8 mouse cellular contexts compared by ENCODE assay signal in genomic region chr12:55155449-55155783, GRCm38 (mm10). TPM values are rescaled to one million over a fixed set of nuclear protein-coding genes. Genes with fewer than 3 reads are reported as not detected.
DNase-seq lines count a peak whose midpoint lies in the region; ATAC-seq and TF ChIP-seq lines count a peak whose summit lies in the region.
"Not testable (repeated sequence)": the region's sequence is repeated elsewhere in the genome, so short reads cannot be mapped to it uniquely, and the experiment has no call there.

No protein-coding gene starts in this region.

- not testable (repeated sequence) for H3K27ac ChIP-seq in brown adipose tissue, adult 24 weeks (replicated peaks; ENCODE audit: low read depth, low read length); forebrain, embryonic 14.5 days (ENCODE audit: low read depth, low read length); heart, embryonic 15.5 days; limb, embryonic 14.5 days (replicated peaks; ENCODE audit: low read depth, low read length); lung, embryonic 16.5 days (ENCODE audit: low read length); testis, adult 2 months (ENCODE audit: control insufficient read depth, insufficient read depth, low read depth, low read length)

- not testable (repeated sequence) for DNase-seq in forebrain, embryonic 14.5 days (ENCODE audit: low spot score); limb, embryonic 14.5 days (ENCODE audit: low spot score)

- not testable (repeated sequence) for TF ChIP-seq CTCF in testis, adult 2 months (IDR thresholded peaks at IDR 0.05; ENCODE audit: control insufficient read depth, insufficient read depth, insufficient replicate concordance, low read depth, low read length)

- not testable (repeated sequence) for H3K9ac ChIP-seq in forebrain, embryonic 14.5 days (ENCODE audit: low read length); heart, embryonic 15.5 days; limb, embryonic 14.5 days (ENCODE audit: low read depth, low read length, severe bottlenecking); lung, embryonic 16.5 days (ENCODE audit: low read length)

- TF ChIP-seq POLR2A in limb, embryonic 14.5 days (IDR thresholded peaks at IDR 0.05; ENCODE audit: borderline replicate concordance, extremely low read depth, insufficient read depth, insufficient read length); testis, adult 2 months (IDR thresholded peaks at IDR 0.05; ENCODE audit: control insufficient read depth, low read depth, low read length): not testable (repeated sequence)

- H3K4me3 ChIP-seq in brown adipose tissue, adult 24 weeks (ENCODE audit: insufficient read depth, low read depth, low read length) = peak overlapping the region; percentile 42
- H3K4me3 ChIP-seq in forebrain, embryonic 14.5 days (ENCODE audit: low read depth, low read length) = not testable (repeated sequence)
- peak overlapping the region; percentile 39 for H3K4me3 ChIP-seq in heart, embryonic 15.5 days
- H3K4me3 ChIP-seq in limb, embryonic 14.5 days (replicated peaks; ENCODE audit: low read length) = 0 out of 2 replicates have a peak overlapping the region, but pooled peaks have one; percentile 14
- 0 out of 2 replicates have a peak overlapping the region, but pooled peaks have one; percentile 19 for H3K4me3 ChIP-seq in lung, embryonic 16.5 days (ENCODE audit: low read length)
- H3K4me3 ChIP-seq in testis, adult 2 months (ENCODE audit: control insufficient read depth, low read depth, low read length) = peak overlapping the region; percentile 51

- H3K4me1 ChIP-seq in brown adipose tissue, adult 24 weeks (ENCODE audit: control insufficient read depth, insufficient read depth, insufficient read length, low read length); forebrain, embryonic 14.5 days (ENCODE audit: control insufficient read depth, insufficient read depth, low read length); heart, embryonic 15.5 days (replicated peaks); limb, embryonic 14.5 days (ENCODE audit: control insufficient read depth, insufficient read depth, low read length); lung, embryonic 16.5 days (replicated peaks; ENCODE audit: control insufficient read depth, insufficient read depth, low read length); testis, adult 2 months (ENCODE audit: control insufficient read depth, insufficient read depth, low read length): not testable (repeated sequence)

- H3K36me3 ChIP-seq in forebrain, embryonic 14.5 days (ENCODE audit: control insufficient read depth, insufficient read depth, low read length); heart, embryonic 15.5 days; limb, embryonic 14.5 days (ENCODE audit: control insufficient read depth, insufficient read depth, low read length); lung, embryonic 16.5 days (ENCODE audit: control insufficient read depth, insufficient read depth, low read length); testis, adult 2 months (ENCODE audit: control insufficient read depth, insufficient read depth, low read length): not testable (repeated sequence)

- not testable (repeated sequence) for H3K4me2 ChIP-seq in forebrain, embryonic 14.5 days (ENCODE audit: low read length); heart, embryonic 15.5 days; limb, embryonic 14.5 days (replicated peaks; ENCODE audit: low read depth, low read length, severe bottlenecking); lung, embryonic 16.5 days (ENCODE audit: low read depth, low read length)

- 2% methylated on average over 9 of the region's 24 CpGs for WGBS in forebrain, embryonic 14.5 days
- under 1% methylated on average over 10 of the region's 24 CpGs for whole genome bisulfite sequencing in heart, embryonic 15.5 days
- WGBS in limb, embryonic 14.5 days = 0% methylated on average over 7 of the region's 24 CpGs
- WGBS in lung, embryonic 16.5 days = 0% methylated on average over 6 of the region's 24 CpGs

- ATAC-seq in forebrain, embryonic 14.5 days = peak; percentile 55
- ATAC-seq in heart, embryonic 15.5 days (replicated peaks; ENCODE audit: insufficient number of reproducible peaks, insufficient read depth, low FRiP score, low read depth) = peak; percentile 36
- ATAC-seq in inflammation-experienced regulatory T-cells, adult 6 months = peak; percentile 46
- peak; percentile 42 for ATAC-seq in limb, embryonic 14.5 days (ENCODE audit: low FRiP score, low read depth)
- peak; percentile 48 for ATAC-seq in lung, embryonic 16.5 days (ENCODE audit: low read depth)
- peak; percentile 24; the same call in 1 of the 2 replicates for ATAC-seq in monocyte, adult 5-6 weeks (replicated peaks; ENCODE audit: insufficient number of reproducible peaks, low FRiP score, low TSS enrichment, poor library complexity, severe bottlenecking)

- H3K9me3 ChIP-seq in forebrain, embryonic 14.5 days (replicated peaks; ENCODE audit: control insufficient read depth, low read length); heart, embryonic 15.5 days (replicated peaks); limb, embryonic 14.5 days (ENCODE audit: control insufficient read depth, low read length); lung, embryonic 16.5 days (ENCODE audit: control insufficient read depth, low read length): not testable (repeated sequence)

- H3K27me3 ChIP-seq in forebrain, embryonic 14.5 days (replicated peaks; ENCODE audit: control insufficient read depth, insufficient read depth, low read length); heart, embryonic 15.5 days; limb, embryonic 14.5 days (ENCODE audit: control insufficient read depth, insufficient read depth, low read length); lung, embryonic 16.5 days (ENCODE audit: control insufficient read depth, insufficient read depth, low read depth, low read length); testis, adult 2 months (ENCODE audit: control insufficient read depth, insufficient read depth, low read length): not testable (repeated sequence)

RNA-seq across cellular contexts. Expression of gene Srp54b, which starts 0.5 kb away (rescaled TPM):
- polyA plus RNA-seq in brown adipose tissue, adult 24 weeks (2012; ENCODE audit: insufficient read depth, insufficient read length, missing spikeins) = 15.7 and 18.4 TPM in 2 replicates
- 61.2 and 76.4 TPM in 2 replicates for polyA plus RNA-seq in forebrain, embryonic 14.5 days (2014; fragmentation: Nextera tagmentation; extraction: Ambion mirVana)
- polyA plus RNA-seq in heart, embryonic 15.5 days (2015; fragmentation: Nextera tagmentation; extraction: Ambion mirVana) = 44.0 and 45.5 TPM in 2 replicates
- 10 to 100 TPM; 32.8 to 49.1 (median 34.4) TPM for polyA plus RNA-seq in inflammation-experienced regulatory T-cells, adult 6 months (2017; shearing (Covaris generic))
- polyA plus RNA-seq in limb, embryonic 14.5 days (2012; rRNA removed) = 33.0 and 45.6 TPM in 2 replicates
- polyA plus RNA-seq in limb, embryonic 14.5 days (2014; fragmentation: Nextera tagmentation; extraction: Ambion mirVana) = 63.2 and 70.7 TPM in 2 replicates
- polyA plus RNA-seq in lung, embryonic 16.5 days (2015; fragmentation: Nextera tagmentation; extraction: Ambion mirVana) = 52.7 and 54.6 TPM in 2 replicates
- 54.1 to 132 TPM (median 82.0 TPM) in 3 replicates for total RNA-seq in monocyte, adult 5-6 weeks (2017)
- polyA plus RNA-seq in testis, adult 2 months (2012; rRNA removed) = 31.5 and 32.9 TPM in 2 replicates

RNA-seq across cellular contexts. Expression of gene Fam177a, which starts 31.1 kb away (rescaled TPM):
- polyA plus RNA-seq in brown adipose tissue, adult 24 weeks (2012; ENCODE audit: insufficient read depth, insufficient read length, missing spikeins) = 19.3 and 21.7 TPM in 2 replicates
- 27.0 and 36.7 TPM in 2 replicates for polyA plus RNA-seq in forebrain, embryonic 14.5 days (2014; fragmentation: Nextera tagmentation; extraction: Ambion mirVana)
- 20.0 and 22.2 TPM in 2 replicates for polyA plus RNA-seq in heart, embryonic 15.5 days (2015; fragmentation: Nextera tagmentation; extraction: Ambion mirVana)
- polyA plus RNA-seq in inflammation-experienced regulatory T-cells, adult 6 months (2017; shearing (Covaris generic)) = 10 to 100 TPM; 15.6 to 28.9 (median 16.6) TPM
- 9.0 and 9.5 TPM in 2 replicates for polyA plus RNA-seq in limb, embryonic 14.5 days (2012; rRNA removed)
- polyA plus RNA-seq in limb, embryonic 14.5 days (2014; fragmentation: Nextera tagmentation; extraction: Ambion mirVana) = 17.5 and 25.3 TPM in 2 replicates
- 21.2 and 22.7 TPM in 2 replicates for polyA plus RNA-seq in lung, embryonic 16.5 days (2015; fragmentation: Nextera tagmentation; extraction: Ambion mirVana)
- total RNA-seq in monocyte, adult 5-6 weeks (2017) = 1.7 to 40.6 TPM (median 32.3 TPM) in 3 replicates
- polyA plus RNA-seq in testis, adult 2 months (2012; rRNA removed) = 29.4 and 39.8 TPM in 2 replicates

RNA-seq across cellular contexts. Expression of gene 1700047I17Rik2, which starts 44.0 kb away (rescaled TPM):
- polyA plus RNA-seq in brown adipose tissue, adult 24 weeks (2012; ENCODE audit: insufficient read depth, insufficient read length, missing spikeins) = 14.5 TPM in 1 of 2 replicates, not detected in the other
- not detected in 2 replicates for polyA plus RNA-seq in forebrain, embryonic 14.5 days (2014; fragmentation: Nextera tagmentation; extraction: Ambion mirVana)
- polyA plus RNA-seq in heart, embryonic 15.5 days (2015; fragmentation: Nextera tagmentation; extraction: Ambion mirVana) = not detected in 2 replicates
- polyA plus RNA-seq in inflammation-experienced regulatory T-cells, adult 6 months (2017; shearing (Covaris generic)) = not detected
- not detected in 2 replicates for polyA plus RNA-seq in limb, embryonic 14.5 days (2012; rRNA removed)
- polyA plus RNA-seq in limb, embryonic 14.5 days (2014; fragmentation: Nextera tagmentation; extraction: Ambion mirVana) = 4.3 TPM in 1 of 2 replicates, not detected in the other
- polyA plus RNA-seq in lung, embryonic 16.5 days (2015; fragmentation: Nextera tagmentation; extraction: Ambion mirVana) = 5.1 and 8.8 TPM in 2 replicates
- total RNA-seq in monocyte, adult 5-6 weeks (2017) = 34.3 TPM in 1 of 3 replicates, not detected in the others
- not detected in 2 replicates for polyA plus RNA-seq in testis, adult 2 months (2012; rRNA removed)
